Mouse (Mus musculus) 3T3-L1 (cell line): ENCODE measurements around the gene Il10.

Experiments used
- DNase-seq: peaks from one replicate; pipeline ENCODE4 v3.0.0-alpha.2; 2015; ENCODE audit warnings: low read depth, low spot score

Gene Il10

GRCm38 (mm10) chr1:131048946-131049345, 29.3 kb downstream of the Il10 start:
- no peak for DNase-seq

- no peak for DNase-seq
These were observed 29.7 kb downstream of the Il10 start for GRCm38 (mm10) chr1:131049361-131049806.

- DNase-seq: no peak
These were observed 30.4 kb downstream of the Il10 start for GRCm38 (mm10) chr1:131050011-131050410.

GRCm38 (mm10) chr1:131050617-131051016, 31.0 kb downstream of the Il10 start:
- DNase-seq: no peak

- DNase-seq: no peak
These were observed 31.4 kb downstream of the Il10 start for GRCm38 (mm10) chr1:131051073-131051472.

- DNase-seq: peak; percentile 82
These were observed 33.6 kb downstream of the Il10 start for GRCm38 (mm10) chr1:131053239-131053638.

GRCm38 (mm10) chr1:131053656-131054055, 34.0 kb downstream of the Il10 start:
- no peak for DNase-seq

- DNase-seq: no peak
These were observed 34.6 kb downstream of the Il10 start for GRCm38 (mm10) chr1:131054251-131054650.

GRCm38 (mm10) chr1:131058431-131058830, 38.8 kb downstream of the Il10 start:
- DNase-seq: no peak

- DNase-seq: no peak
These were observed 39.8 kb downstream of the Il10 start for GRCm38 (mm10) chr1:131059411-131059810.

- DNase-seq: no peak
These were observed 40.2 kb downstream of the Il10 start for GRCm38 (mm10) chr1:131059841-131060240.

- peak; percentile 66 for DNase-seq
These were observed 40.9 kb downstream of the Il10 start for GRCm38 (mm10) chr1:131060290-131061253.

- no peak for DNase-seq
These were observed 42.2 kb downstream of the Il10 start for GRCm38 (mm10) chr1:131061740-131062254.

- no peak for DNase-seq
These were observed 43.2 kb downstream of the Il10 start for GRCm38 (mm10) chr1:131062821-131063220.

GRCm38 (mm10) chr1:131064202-131064601, 44.6 kb downstream of the Il10 start:
- peak; percentile 27 for DNase-seq

GRCm38 (mm10) chr1:131068011-131068727, 48.5 kb downstream of the Il10 start:
- no peak for DNase-seq

- DNase-seq: no peak
These were observed 49.4 kb downstream of the Il10 start for GRCm38 (mm10) chr1:131069010-131069409.

- no peak for DNase-seq
These were observed 52.8 kb downstream of the Il10 start for GRCm38 (mm10) chr1:131072376-131072990.

- DNase-seq: no peak
These were observed 54.9 kb downstream of the Il10 start for GRCm38 (mm10) chr1:131074524-131074938.
